Comparison of ENCODE assay signal across 8 mouse cellular contexts in the genomic region with DNA sequence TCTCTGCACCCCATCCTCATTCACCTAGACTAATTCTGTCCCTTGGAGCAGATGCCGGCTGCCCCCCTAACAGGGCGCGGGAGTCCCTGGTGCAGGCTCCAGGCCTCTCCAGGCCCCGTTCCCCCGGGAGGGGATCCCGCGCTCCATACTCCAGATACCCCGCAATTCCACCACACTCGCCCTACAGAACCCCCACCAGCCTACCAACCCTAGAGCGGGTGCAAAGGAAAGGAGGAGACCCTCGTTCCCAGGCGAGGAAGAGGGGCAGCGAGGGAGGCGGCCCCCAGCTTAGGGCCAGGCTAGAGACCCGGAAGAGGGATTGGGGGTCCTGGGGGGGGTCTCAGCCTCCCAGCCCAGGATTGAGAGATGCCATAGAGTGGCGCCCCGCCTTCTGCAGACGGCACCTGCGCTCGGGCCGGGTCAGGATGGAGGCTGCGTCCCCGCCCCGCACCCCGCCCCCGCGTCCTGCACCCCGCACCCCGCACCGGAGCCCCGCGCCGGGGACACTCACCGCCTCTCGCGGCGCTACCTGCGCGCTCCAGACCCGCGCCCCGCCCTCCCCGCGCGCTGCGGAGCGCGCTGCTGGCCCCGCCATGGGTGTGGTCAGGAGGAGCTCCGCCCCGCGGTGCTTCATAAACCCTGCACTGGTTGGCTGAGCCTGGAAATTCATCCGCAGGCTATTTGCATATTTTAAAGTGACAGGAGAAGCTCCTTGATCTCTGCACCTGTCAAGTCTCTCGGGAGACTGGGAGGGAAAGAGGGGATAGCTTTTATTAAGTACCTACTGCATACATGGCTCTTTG. TPM values are rescaled to one million over a fixed set of nuclear protein-coding genes. Genes with fewer than 3 reads are reported as not detected.
DNase-seq lines count a peak whose midpoint lies in the region; ATAC-seq lines count a peak whose summit lies in the region.

Gene Fcho1 (minus strand): TSS at position 595 of the 803 bp plus-strand sequence.

- DNase-seq in R1 (ENCODE audit: low read depth, low spot score): peak; percentile 91
- peak; percentile 93 for DNase-seq in cerebellum, adult 9-10 months
- peak; percentile 77 for DNase-seq in forelimb bud, embryonic 11.5 days (ENCODE audit: low read depth, low spot score)
- peak; percentile 77 to 79 for DNase-seq in layer of hippocampus, postnatal 36 days
- DNase-seq in lung, postnatal 25 days (ENCODE audit: low spot score): peak; percentile 77
- DNase-seq in retina, postnatal 1 day: peak; percentile 94
- DNase-seq in thymus, postnatal 4 days: peak; percentile 96

- H3K4me1 ChIP-seq in hindbrain, embryonic 15.5 days (replicated peaks): peaks cover 51% of the 10 kb centered on the region

- H3K4me3 ChIP-seq in hindbrain, embryonic 15.5 days: peak within 1 kb of the TSS; percentile 71

- under 1% methylated on average over 53 of the region's 54 CpGs for WGBS in hindbrain, embryonic 15.5 days

- ATAC-seq in hindbrain, embryonic 15.5 days (ENCODE audit: low FRiP score, low read depth): peak; percentile 83

- H3K27ac ChIP-seq in hindbrain, embryonic 15.5 days (replicated peaks): peak within 1 kb of the TSS; percentile 68

- no peaks in the 10 kb centered on the region for H3K36me3 ChIP-seq in hindbrain, embryonic 15.5 days

- peak within 1 kb of the TSS; percentile 70 for H3K4me2 ChIP-seq in hindbrain, embryonic 15.5 days

- H3K27me3 ChIP-seq in hindbrain, embryonic 15.5 days: no peaks in the 10 kb centered on the region

- no peaks in the 10 kb centered on the region for H3K9me3 ChIP-seq in hindbrain, embryonic 15.5 days

- H3K9ac ChIP-seq in hindbrain, embryonic 15.5 days: peak within 1 kb of the TSS; percentile 85

RNA-seq across cellular contexts. Expression of gene Fcho1, which starts in this region (rescaled TPM):
- 77.2 and 93.0 TPM in 2 replicates for polyA plus RNA-seq in hindbrain, embryonic 15.5 days (2015; fragmentation: Nextera tagmentation; extraction: Ambion mirVana)
- total RNA-seq in layer of hippocampus, postnatal 36 days (2021): 100 to 1,000 TPM; 103 to 114 TPM

Comparison
In these comparisons a context has a peak if more than half of its experiments do, and no peak if none do; other contexts are left out.
1. Peak in every context shown above with its lines: DNase-seq, ATAC-seq, H3K4me3 ChIP-seq and H3K27ac ChIP-seq.